Mouse (Mus musculus): ENCODE data around the gene Thoc6.

The Thoc6 gene

GRCm38 (mm10) chr17:23630195-23631020, 43.3 kb downstream of the Thoc6 start:
- DNase-seq (ENCODE audit: low spot score) = peak; percentile 71

DNA sequence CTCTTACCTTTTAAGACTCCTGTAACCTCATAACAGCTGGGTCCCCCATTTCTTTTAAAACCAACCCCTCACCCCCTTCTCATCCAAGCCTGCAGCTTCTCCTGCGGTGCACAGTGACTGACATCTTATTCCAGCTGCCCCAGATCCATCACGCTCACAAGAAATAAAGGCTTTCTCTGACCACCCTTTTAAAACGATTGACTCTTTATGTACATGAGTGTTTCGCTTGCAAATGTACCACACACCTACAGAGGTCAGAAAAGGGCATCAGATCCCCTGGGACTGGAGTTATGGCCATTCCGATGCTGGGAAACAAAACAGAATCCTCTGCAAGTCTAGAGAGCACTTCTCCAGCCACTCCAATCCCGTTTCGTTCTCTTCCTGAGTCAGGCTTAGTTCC, 45.9 kb downstream of the Thoc6 start:
- no peak for DNase-seq (ENCODE audit: low spot score)

- DNase-seq (ENCODE audit: low spot score) = no peak
Observed at GRCm38 (mm10) chr17:23620351-23620750, 53.3 kb downstream of the Thoc6 start.

All from MN1 (cell line).